17 mouse cellular contexts compared by ENCODE assay signal in the genomic region with DNA sequence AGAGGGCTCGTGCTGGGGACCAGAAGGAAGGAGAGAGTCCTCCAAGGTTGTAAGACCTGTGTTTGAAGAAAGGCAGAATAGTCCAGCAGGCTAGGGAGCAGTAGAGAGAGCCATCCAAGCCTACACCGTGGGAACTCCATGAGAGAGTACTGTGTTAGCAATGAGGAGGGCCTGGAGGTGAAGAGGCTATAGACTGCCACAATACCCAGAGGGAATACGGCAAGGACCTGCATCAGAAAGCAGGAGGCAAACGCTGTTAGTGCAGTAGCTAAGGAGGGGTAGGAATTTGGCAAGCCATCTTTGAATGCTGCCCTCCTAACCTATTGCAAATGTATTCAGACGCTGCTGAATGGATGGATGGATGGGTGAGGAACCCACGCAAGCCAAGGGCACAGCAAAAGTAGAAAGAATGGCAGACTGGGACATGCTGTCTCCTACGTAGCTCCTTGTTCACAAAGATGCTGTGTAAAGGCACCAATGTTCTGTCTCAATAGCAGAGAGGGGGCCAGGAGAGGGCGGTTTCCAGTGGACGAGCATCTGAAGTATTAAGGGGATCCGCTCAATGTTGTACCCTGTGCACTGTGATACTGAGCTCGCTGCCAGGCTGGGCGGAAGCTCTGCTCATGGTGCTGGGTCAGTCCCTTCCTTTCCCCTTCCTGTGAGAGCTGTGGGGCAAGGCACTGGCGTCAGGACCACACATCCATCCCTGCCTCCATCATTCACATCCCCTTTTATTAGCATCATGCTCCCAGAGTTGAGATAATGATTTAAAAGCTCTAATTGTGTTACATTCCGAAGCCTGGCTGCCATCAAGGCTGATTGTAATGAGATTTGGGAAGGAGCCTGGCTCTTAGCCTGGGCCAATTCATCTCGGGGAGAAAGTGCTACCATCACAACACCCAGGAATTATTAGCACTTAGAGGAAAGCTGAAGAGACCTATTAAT. TPM values are rescaled to one million over a fixed set of nuclear protein-coding genes. Genes with fewer than 3 reads are reported as not detected.
DNase-seq lines count a peak whose midpoint lies in the region; ATAC-seq lines count a peak whose summit lies in the region.
"Had no signal": no experiment of that assay in that cellular context is flagged by ENCODE, and none has a peak within 500 bp of the region (broad histone marks: within the 10 kb centered on the region; RNA-seq: fewer than 3 reads in every experiment).

No protein-coding gene starts in this region.

- H3K9me3 ChIP-seq in forebrain, embryonic 11.5 days (ENCODE audit: control insufficient read depth, low read length), result peaks cover 2% of the 10 kb centered on the region; the same call in 1 of the 2 replicates
- H3K9me3 ChIP-seq in hindbrain, embryonic 12.5 days (replicated peaks), result no peaks in the 10 kb centered on the region
- no peaks in the 10 kb centered on the region for H3K9me3 ChIP-seq in midbrain, embryonic 15.5 days
- H3K9me3 ChIP-seq: embryonic facial prominence, embryonic 10.5 days; heart, embryonic 15.5 days had no signal

- H3K27ac ChIP-seq in forebrain, embryonic 11.5 days (ENCODE audit: low read depth, low read length), result no peak overlapping the region
- H3K27ac ChIP-seq in hindbrain, embryonic 12.5 days, result no peak overlapping the region
- H3K27ac ChIP-seq in midbrain, embryonic 15.5 days, result peak overlapping the region; percentile 23
- H3K27ac ChIP-seq: embryonic facial prominence, embryonic 10.5 days; gastrocnemius, adult 2 months; heart, embryonic 15.5 days; macrophage had no signal

- no peaks in the 10 kb centered on the region for H3K36me3 ChIP-seq in forebrain, embryonic 11.5 days (ENCODE audit: control insufficient read depth, insufficient read depth, low read length)
- no peaks in the 10 kb centered on the region for H3K36me3 ChIP-seq in hindbrain, embryonic 12.5 days
- no peaks in the 10 kb centered on the region for H3K36me3 ChIP-seq in midbrain, embryonic 15.5 days (replicated peaks)
- H3K36me3 ChIP-seq: embryonic facial prominence, embryonic 10.5 days; heart, embryonic 15.5 days had no signal

- H3K9ac ChIP-seq in forebrain, embryonic 11.5 days (ENCODE audit: low read length), result no peak overlapping the region; the same call in 1 of the 2 replicates
- H3K9ac ChIP-seq in hindbrain, embryonic 12.5 days, result no peak overlapping the region
- no peak overlapping the region for H3K9ac ChIP-seq in midbrain, embryonic 15.5 days
- H3K9ac ChIP-seq: heart, embryonic 15.5 days had no signal

- DNase-seq in adrenal gland, adult (ENCODE audit: inconsistent age in 2 of 2, low spot score in 1 of 2), result peak; percentile 9 to 28
- no peak for DNase-seq in adrenal gland, adult 8-10 months
- DNase-seq in forebrain, embryonic 11.5 days (ENCODE audit: low spot score), result no peak
- no peak for DNase-seq in kidney, adult 8-10 months
- DNase-seq in kidney, postnatal 36 days, result no peak
- DNase-seq: cerebellum, postnatal 25 days; gastrocnemius, adult 2 months; heart, adult 18-20 months; kidney, adult 9 months; liver; lung, adult 18-20 months had no signal

- H3K4me2 ChIP-seq in forebrain, embryonic 11.5 days (ENCODE audit: low read depth, low read length, severe bottlenecking), result no peak overlapping the region
- no peak overlapping the region for H3K4me2 ChIP-seq in hindbrain, embryonic 12.5 days (replicated peaks)
- no peak overlapping the region for H3K4me2 ChIP-seq in midbrain, embryonic 15.5 days
- H3K4me2 ChIP-seq: heart, embryonic 15.5 days had no signal

- 0 out of 2 replicates have a peak, but pooled peaks cover 3% of the 10 kb centered on the region for H3K4me1 ChIP-seq in forebrain, embryonic 11.5 days (replicated peaks; ENCODE audit: control insufficient read depth, insufficient read depth, low read length)
- H3K4me1 ChIP-seq in hindbrain, embryonic 12.5 days, result peaks cover 6% of the 10 kb centered on the region; the same call in 1 of the 2 replicates
- H3K4me1 ChIP-seq in midbrain, embryonic 15.5 days, result peaks cover 10% of the 10 kb centered on the region; the same call in 1 of the 2 replicates
- H3K4me1 ChIP-seq: embryonic facial prominence, embryonic 10.5 days; heart, embryonic 15.5 days had no signal

- H3K27me3 ChIP-seq in forebrain, embryonic 11.5 days (ENCODE audit: control insufficient read depth, insufficient read depth, low read length), result no peaks in the 10 kb centered on the region
- H3K27me3 ChIP-seq in hindbrain, embryonic 12.5 days, result no peaks in the 10 kb centered on the region
- H3K27me3 ChIP-seq in midbrain, embryonic 15.5 days (replicated peaks), result no peaks in the 10 kb centered on the region
- H3K27me3 ChIP-seq: heart, embryonic 15.5 days had no signal

- 67% methylated on average over 15 of the region's 15 CpGs for WGBS in forebrain, embryonic 11.5 days
- 73% methylated on average over 15 of the region's 15 CpGs for WGBS in hindbrain, embryonic 12.5 days
- 66% methylated on average over 15 of the region's 15 CpGs for WGBS in midbrain, embryonic 15.5 days

- no peak overlapping the region for H3K4me3 ChIP-seq in forebrain, embryonic 11.5 days (ENCODE audit: low read depth, low read length)
- no peak overlapping the region for H3K4me3 ChIP-seq in hindbrain, embryonic 12.5 days
- H3K4me3 ChIP-seq in midbrain, embryonic 15.5 days, result no peak overlapping the region
- H3K4me3 ChIP-seq: embryonic facial prominence, embryonic 10.5 days; gastrocnemius, adult 2 months; heart, embryonic 15.5 days had no signal

- 0 out of 2 replicates have a peak, but pooled peaks have one; percentile 36 for ATAC-seq in forebrain, embryonic 11.5 days (replicated peaks; ENCODE audit: low FRiP score)
- ATAC-seq in hindbrain, embryonic 12.5 days (ENCODE audit: low FRiP score), result peak; percentile 54
- peak; percentile 75 for ATAC-seq in midbrain, embryonic 15.5 days (replicated peaks)
- no peak for ATAC-seq in monocyte, adult 5-6 weeks (replicated peaks; ENCODE audit: insufficient number of reproducible peaks, low FRiP score, low TSS enrichment, poor library complexity, severe bottlenecking)

RNA-seq across cellular contexts. Expression of a gene that starts 26.7 kb away (rescaled TPM):
- total RNA-seq in adrenal gland, adult 8-10 months (2022), result under 1 TPM; 0.07 to 0.25 (median 0.17) TPM
- polyA plus RNA-seq in forebrain, embryonic 11.5 days (2014; fragmentation: Nextera tagmentation; extraction: Ambion mirVana), result 5.5 TPM in 2 replicates
- 1.9 and 2.1 TPM in 2 replicates for polyA plus RNA-seq in hindbrain, embryonic 12.5 days (2016; fragmentation: Nextera tagmentation; extraction: Ambion mirVana)
- polyA plus RNA-seq in midbrain, embryonic 15.5 days (2015; fragmentation: Nextera tagmentation; extraction: Ambion mirVana), result 3.0 and 3.4 TPM in 2 replicates
- total RNA-seq in monocyte, adult 5-6 weeks (2017), result not detected in 3 replicates
- total RNA-seq: gastrocnemius, adult 2 months; heart, adult 18-20 months had no signal
- polyA plus RNA-seq: macrophage had no signal

Comparison
In these comparisons a context has a peak if more than half of its experiments do, and no peak if none do; other contexts are left out.
1. DNase-seq: peak in adrenal gland, adult (2 of 2); none in adrenal gland, adult 8-10 months (single experiment), forebrain, embryonic 11.5 days (single experiment), kidney, adult 8-10 months (0 of 2) and kidney, postnatal 36 days (0 of 2).